Mouse (Mus musculus): Measurements from ENCODE around the gene Atp2b2.

DNA sequence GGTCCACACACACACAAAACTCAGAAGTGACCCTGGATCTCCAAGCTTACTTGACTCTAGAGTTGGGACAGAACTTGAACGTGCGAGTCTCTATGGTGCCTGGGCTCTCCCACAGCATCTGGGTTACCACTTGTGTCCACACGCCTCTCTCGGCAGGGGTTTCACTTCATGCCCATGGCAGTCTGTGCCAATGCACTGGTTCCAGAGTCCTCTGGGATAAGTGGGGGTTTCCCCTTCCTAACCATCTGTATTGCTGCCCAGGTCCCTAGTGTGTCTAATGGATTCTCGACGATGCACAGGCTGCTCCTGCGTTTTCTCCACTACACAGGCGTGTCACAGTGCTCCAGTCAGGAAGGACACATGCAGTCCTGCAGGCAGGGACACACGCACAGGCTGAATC, 184.1 kb downstream of the Atp2b2 start:
- TF ChIP-seq CTCF (IDR thresholded peaks at IDR 0.05; ENCODE audit: borderline replicate concordance, insufficient read depth, low read length) (no peak), POLR2A (IDR thresholded peaks at IDR 0.05; ENCODE audit: low read depth, low read length) (no peak)

Data from embryonic fibroblast, embryonic 13.5 days (primary cell).